Mouse (Mus musculus) gastrocnemius, adult 8-10 months (tissue): ENCODE measurements around the gene Vmac. TPM values are rescaled to one million over a fixed set of nuclear protein-coding genes. Genes with fewer than 3 reads are reported as not detected.

ENCODE experiments used
- DNase-seq, 2 experiments: peaks; one replicate each; pipeline ENCODE4 v3.0.0; 2022; ENCODE audit warnings: low spot score in 2 of 2
- total RNA-seq, 4 experiments: library from RNA; stranded (reverse); gene quantifications; 2 replicates each; pipeline ENCODE4 v1.2.4; 2022

Gene Vmac
- total RNA-seq, result 1 to 10 TPM; 1.8 to 3.1 (median 2.4) TPM

DNA sequence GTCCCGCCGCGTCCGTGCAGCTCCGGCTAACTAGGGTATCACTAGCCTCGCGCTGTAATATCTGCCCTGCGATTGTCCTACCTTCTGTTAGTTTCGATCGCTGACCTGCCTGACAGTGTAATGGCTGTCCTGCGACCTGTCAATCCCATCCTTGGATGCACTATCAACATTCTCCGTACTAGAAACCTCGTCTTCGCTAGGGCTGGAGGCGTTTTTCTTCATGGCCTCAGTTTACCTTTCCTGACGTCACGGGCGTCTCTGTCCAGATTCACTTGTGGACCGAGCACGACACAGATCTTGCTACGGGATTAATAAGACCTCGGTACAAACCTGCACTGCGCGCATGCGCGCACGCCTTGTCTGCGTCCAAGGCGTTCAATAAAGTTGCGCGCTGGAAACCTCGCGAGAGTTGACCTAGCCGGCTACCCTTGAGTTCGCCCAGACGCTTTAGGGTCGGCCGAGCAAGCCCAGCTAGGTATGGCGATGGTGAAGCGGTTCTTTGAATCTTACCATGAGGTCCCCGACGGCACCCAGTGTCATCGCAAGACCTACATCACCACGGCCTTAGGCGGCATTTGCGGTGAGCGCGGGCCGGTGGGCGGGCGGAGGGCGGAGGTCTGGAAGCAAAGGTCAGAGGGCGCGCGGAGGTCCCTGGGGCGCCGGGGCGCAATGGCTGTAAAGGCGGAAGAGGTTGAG is at the start of gene Vmac, which contains the start of gene Ndufa11:
TSS of gene Vmac (minus strand) at position 660 of the 696 bp plus-strand sequence.
TSS of gene Ndufa11 (plus strand) at position 405 of the 696 bp plus-strand sequence.
- DNase-seq, result peak; percentile 87 to 92

DNA sequence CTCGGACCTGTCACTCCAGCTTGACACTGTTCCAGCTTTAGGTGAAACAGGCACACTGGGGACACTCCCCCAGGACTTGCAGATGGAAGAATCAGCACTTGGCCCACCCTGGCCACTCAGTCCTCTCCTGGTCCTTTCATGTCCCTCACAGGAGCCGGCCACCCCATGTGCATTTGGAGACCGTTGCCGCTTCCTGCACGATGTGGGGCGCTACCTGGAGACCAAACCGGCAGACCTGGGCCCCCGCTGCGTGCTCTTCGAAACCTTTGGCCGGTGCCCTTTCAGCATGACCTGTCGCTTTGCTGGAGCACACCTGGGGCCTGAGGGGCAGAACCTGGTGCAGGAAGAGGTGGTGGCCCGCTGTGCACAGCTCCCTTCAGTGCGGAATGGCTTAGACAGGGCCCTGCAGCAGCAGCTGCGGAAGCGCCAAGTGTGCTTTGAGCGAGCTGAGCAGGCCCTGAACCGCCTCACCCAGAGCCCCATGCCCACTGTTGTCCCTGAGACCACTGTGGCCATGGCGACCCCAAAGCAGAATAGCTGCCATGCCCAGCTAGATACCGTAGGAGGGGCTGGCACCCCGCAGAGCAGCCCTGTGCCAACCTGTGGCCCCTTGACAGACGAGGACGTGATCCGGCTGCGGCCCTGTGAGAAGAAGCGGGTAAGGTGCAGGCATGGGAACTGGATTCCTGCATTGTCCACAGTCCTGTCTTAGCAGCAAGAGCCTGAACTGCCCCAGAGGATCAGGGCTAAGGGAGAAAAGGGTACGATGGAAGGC is 49.0 kb upstream of the Vmac start:
- no peak for DNase-seq

DNA sequence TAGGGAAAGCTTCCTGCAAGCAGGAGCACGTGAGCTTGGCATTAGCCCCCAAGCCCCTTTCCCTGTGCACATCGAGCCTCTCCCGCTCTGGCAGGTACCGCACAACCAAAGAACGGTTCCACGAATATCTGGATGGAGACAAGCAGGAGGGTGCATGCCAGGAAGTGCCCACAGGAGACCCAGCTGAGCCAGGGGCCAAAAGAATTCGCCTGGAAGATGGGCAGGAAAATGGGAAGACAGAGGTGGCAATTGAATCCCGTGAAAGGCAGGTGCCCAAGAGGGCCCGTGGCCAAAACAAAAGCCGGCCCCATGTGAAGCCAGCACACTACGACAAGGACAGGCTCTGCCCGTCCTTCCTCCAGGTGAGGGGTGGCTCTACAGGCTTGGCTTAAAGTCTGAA is 47.6 kb upstream of the Vmac start:
- DNase-seq, result no peak

DNA sequence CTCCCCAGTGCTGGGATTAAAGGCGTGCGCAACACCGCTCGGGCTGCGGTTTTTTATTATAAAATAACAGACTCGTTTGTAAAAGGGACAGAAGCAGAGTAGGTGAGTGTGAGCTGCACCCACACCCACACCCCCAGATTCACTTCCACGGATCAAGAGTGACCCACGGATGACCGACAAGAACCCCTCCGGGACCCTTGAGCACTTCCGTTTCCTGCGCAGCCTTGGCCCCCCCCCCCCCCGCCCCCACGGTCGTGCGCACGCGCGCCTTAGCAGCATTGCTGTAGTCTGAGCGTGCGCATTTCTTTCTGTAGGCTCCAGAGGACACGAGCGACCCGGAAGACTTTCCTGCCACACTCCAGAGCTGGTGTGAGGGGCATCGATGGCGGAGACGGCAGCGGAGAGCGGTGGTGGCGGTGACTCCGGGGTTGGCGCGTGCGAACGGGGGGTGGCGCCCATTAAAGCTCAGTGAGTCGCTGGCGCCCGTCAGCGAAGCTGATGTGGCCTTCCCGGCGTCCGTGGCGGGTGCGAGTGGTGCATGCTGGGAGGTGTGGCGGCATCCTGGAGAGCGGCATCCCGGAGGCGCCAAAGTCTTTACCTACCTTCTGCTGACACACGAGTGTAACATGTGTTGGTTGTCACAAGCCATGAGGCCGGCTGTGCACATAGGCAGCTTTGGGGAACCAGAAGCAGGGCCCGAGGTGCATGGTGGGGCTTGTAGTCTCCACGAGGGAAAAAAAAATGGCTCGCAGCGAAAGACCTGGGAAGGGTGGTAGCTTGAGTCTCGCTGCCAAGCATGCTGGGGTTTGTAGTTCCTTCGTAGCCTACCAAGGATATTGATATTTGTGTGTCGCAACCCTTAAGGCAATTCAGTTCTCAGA is 46.9 kb upstream of the Vmac start, which contains the start of gene Dus3l:
TSS of gene Dus3l (plus strand) at position 284 of the 881 bp plus-strand sequence.
- DNase-seq, result peak; percentile 88 to 89

DNA sequence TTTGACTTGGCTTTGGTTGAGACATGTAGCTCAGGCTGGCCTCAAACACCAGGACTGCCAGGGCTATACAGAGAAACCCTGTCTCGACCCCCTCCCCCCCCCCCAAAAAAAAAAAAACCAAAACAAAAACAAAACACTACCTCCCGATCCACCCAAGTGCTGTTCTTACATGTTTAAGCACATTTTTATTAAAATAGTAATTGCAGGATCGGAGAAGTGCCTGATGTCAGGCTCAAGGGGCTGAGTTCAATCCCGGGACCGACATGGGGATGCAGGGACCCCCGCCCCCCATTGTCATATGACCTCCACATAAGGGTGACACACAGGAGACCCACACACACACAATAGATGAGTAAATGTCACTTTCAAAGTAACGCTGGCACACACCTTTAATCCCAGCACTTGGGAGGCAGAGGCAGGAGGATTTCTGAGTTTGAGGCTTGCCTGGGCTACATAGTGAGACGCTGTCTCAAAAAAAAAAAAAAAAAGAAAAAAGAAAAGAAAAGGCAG is 46.0 kb upstream of the Vmac start:
- DNase-seq, result no peak

DNA sequence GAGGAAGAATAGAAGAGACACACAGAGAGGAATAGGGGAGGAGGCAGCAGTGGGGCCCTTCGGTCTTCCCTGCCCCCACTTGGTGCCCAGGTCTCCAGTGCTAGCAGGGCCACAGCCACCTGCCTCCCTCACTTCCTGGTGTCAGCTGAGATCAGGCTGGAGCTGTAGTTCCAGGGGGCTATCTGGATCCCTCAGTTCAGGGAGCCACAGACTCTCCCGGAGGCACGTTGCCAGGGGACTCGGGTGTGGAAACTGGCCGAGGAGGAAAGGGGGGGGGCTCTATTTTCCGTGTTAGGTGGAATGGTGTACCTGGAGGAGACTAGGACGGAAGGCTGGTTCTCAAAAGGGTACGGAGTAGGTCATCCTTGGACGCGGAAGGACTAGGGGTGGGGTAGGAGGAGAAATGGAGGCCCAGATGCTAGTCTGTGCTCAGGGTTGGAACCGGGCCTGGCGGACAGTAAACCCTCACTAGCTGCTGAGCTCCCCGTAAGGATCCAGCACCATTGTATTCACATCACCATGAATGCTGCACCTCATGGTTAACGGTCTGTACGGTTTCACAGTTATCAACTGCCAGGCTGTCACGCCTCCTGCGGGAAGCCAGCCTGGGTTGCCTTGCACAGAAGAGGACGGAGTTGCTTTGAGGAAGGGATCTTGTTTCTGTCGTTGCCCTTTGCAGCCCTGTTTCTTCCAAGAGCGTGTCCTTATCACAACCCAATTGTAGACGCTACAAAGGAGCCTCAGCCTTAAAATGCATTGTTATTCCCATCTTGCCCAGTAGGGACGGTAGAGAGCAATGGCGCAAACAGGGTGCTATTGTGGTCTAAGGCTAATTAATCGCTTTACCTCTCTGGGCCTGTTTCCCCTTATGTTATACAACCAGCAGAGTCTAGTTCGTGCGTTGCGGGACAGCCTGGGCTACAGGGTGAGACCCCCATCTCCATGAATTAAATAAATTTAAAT is 45.2 kb upstream of the Vmac start:
- DNase-seq, result no peak

DNA sequence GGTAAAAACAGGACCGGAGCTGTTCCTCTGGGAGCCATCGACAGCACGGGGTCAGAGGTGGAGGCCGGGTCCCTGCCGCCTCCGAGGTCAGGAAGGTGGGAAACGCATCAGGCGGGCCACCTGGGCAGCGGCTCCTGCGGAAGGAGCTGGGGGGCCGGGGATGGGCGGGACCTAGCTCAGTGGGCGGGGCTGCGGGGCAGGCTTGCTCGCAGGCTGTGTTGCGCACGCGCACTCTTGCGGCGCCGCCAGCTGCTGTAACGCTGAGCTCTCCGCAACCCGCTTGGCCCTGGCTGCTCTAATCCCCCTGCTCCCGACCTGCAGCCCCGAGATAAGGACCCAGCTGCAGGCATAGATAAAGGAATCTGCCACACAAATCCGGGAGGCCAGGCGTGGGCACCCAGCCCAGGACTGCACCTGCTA is 44.2 kb upstream of the Vmac start:
- peak; percentile 66 to 80 for DNase-seq

DNA sequence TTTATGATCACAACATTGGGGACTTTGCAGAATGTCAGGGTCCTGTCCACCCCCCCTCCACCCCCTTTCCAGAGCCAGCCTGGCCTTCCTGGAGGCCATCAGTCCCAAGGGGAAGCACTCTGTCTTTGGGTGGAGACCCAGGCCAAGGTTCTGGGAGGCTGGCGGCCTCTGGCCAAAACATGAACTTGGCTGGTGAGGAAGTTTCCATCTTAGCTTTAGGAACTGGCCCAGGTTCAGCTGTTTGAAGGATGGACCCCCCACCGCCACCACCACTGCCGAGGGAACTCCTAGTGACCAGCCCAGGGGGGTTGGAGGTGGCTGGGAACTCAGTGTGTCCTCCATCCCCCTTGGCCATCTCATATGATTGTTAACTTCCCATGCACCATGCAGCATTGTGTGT is 43.3 kb upstream of the Vmac start:
- no peak for DNase-seq

DNA sequence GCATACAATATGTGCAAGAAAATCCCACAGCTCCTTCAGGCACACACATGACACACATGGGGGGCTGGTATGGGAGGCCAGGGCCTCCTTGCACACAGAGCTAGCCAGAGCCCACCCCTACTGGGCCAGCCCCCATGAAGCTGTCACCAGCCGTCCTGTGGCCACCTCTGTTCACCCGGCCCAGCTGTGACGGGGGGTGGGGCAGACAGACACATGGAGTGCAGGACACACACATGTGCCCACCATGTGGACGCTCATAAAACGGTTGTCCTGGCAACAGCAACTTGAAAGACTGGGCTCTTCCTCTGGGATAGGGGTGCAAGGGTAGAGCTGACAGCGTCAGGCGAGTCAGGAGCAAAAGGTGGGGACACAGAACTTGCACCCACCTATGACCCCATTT is 41.4 kb upstream of the Vmac start:
- DNase-seq, result no peak

DNA sequence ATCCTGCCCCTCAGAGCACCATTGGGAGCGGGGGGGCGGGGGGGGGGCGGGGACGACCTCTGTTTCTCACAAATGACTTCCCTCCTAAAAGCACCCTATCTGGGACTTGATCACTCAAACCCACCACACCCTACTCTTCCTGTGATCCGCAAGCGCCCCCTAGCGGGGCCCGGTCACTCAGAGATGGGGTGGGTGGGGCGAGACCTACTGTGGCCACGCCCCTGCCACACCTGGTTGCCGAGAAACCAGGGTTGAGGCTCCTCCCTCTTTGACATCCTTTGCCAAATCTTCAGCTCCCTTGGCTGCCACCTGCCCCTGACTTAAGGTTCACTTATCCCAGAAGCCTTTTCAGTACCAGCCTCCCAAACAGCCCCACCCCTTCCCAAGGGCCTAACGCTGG is 40.3 kb upstream of the Vmac start:
- peak; percentile 71 to 81 for DNase-seq

DNA sequence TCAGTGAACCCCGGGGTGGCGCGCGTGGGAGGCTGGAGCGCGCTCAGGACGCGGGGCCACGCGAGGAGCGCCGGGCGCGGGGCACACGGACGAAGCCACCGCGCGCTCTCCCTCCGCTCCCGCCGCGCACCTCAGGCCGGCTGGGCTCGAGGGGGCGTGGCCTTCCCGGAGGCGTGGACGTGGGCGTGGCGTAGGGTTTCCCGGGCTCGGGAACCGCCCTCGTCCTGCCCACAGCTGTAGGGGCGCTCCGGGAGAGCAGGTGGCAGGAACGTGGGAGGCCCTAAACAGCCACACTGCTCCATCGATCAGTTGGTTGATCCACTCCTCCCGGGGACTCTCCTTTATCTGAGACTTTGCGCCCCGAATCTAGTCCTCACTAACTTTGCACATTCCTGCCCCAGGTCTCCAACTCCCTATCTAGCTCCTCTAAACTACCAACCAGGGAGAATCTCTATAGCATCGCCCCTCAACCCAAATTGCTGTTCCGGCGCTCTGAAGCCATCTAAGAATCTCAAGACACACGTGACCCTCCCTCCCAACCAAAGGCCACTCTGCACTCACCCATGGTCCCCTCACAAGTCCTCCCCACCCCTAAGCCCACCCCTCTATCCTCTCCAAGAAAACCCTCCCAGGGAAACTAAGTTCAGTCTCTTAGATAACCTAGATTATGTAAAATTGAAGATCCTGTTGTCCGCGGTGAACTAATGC is 39.7 kb upstream of the Vmac start, which contains the start of gene Nrtn:
TSS of gene Nrtn (minus strand) at position 115 of the 708 bp plus-strand sequence.
- peak; percentile 67 to 69 for DNase-seq

DNA sequence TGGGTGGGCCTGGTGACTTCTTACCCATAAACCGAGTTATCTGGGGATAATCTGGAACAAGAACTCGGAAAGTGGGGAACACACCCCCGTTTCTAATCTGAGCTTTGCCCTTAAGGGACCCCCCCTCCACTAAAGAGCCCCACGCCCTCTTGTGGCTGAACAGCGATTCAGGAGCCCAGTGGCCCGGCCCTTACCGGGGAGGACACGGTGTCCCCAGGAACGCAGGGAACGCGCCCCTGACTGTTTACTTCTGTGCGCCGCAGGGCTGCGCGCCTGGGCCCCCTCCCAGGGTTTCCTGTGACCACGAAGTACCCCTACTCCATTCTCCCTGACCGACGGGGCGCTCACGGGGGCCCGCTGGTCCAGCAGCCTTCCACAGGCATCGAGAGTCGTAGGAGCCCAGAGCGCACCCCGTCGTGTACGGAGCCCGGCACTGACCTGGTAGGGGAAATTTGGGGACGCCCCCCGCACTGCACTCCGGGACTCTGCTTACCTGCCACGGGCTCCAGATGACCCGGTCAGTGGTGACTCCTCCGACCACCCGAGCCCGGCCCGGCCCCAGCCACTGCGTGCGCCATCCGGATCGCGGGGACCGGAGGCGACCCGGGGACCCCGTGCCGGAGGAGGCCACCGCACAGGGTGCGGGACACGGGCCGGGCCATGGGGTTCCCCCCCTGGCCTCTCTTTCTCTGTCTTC is 39.0 kb upstream of the Vmac start:
- DNase-seq, result no peak

DNA sequence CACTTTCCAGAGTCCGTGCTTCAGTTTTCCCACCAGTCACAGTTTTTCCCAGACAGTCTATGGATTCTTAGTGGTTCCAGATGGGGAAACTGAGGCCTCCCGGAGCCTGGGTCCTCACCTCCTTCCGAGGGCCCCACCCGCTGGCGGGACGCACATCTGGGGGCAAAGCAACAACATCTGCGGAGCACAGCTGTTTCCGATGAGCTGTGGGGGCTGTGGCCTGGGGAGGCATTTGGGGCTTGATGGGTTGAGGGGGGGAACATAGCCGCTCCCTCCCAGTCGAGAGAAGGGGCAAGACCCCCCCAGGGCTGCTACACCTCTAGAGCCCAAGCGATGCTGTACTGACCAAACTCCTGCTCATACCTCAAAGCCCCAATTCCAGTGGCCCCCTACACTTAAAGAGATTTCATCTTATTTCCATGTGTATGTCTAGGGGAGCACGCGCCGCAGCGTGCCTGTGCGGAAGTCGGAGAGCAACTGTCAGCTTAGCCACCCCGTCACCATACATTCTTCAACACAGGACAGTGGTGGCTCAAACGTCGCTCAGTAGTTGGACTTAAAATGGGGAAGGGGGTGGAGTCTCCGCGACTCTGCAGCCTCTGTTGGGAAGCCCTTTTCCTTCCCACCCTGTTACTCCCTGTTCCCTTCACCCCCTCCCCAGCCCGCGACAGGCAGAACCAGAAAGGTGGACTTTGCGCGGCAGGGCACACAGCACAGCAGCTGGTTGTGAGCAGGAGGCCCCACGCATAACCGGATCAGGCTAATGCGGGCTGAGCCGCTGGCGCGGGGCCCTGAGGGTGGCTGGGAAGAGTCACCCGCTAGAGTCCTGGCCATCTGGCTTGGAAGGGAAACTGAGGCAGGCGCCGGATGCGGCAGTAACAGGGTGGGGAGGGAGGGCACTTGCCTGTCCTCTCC is 36.7 kb upstream of the Vmac start:
- DNase-seq, result no peak

DNA sequence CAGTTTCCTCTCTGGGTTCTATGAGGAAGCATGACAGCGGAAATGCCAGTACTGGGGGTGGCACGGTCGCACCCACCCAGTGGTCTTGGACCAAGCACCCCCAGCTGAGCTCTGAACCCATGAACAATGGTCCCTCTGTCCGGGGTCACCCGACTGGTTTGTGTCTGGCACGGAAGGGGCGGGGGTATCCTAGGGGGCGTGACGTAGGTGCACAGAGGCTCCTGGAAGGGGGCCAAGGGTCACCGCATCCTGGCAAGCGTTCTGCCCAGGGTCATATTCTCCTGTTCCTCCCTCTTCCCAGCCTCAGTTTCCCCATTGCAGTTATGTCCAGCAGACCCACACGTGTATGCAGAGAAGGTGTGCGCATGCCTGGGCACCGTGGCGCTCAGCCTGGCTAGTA is 35.6 kb upstream of the Vmac start:
- no peak for DNase-seq

DNA sequence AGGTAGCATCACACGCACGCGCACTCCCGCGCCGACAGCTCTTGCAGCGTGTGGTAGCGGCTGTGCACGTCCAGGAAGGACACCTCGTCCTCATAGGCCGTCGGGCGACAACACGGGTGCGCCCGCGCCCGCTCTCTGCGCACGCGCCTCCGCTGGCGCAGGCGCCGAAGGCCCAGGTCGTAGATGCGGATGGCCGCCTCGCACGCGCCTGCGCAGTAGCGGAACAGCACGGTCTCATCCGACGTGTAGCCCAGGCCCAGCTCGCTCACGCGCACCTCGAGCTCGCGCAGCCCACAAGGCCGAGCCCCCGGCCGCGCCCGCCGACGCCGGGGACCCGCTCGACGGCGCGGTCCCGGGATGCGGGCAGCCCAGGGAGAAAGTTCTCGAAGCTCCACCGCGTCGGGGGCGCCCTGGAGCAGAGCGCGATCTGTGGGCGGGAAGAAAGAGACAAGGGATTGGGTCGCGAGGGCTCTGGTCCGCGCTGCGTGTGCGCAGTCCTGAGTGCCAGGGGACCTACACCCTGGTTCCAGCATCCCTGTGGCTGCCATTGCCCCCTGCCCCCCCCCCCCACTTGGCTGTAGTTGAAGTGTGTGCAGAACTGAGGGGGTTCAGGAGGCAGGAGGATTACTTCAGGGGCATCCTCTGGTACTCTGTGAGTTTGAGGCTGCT is 33.7 kb upstream of the Vmac start:
- no peak for DNase-seq

DNA sequence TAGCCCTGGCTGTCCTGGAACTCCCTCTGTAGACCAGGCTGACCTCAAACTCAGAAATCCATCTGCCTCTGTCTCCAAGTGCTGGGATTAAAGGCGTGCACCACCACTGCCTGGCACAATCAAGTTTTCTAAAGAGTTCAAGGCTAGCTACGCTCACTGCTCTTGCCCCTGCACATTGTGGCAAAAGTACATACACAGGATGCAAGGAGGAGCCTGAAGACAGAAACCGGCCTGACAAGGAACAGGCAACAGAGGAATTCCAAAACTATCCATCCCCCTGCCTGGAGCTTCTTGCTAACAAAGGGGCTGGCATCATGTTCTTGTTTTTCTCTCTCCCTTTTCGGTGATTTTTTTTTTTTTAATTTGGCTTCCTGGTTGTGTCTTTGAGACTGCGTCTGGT is 26.4 kb upstream of the Vmac start:
- no peak for DNase-seq

DNA sequence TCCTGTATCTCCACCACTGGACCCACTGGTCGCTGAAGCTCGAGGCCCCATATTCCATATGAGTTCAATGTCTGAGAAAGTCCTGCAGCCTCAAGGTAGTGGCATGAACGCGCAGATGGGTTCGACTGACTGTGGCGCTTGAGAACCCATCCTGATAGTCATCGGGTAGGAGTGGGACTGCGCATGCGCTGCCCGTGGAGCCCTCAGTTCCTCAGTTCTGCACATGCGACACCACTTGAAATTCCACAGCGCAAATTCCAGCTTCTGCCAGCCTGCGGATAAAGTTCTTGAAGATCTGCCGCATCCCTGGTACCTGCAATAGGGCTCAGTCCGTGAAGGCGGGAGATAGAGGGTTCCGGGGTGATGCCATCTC is 23.0 kb upstream of the Vmac start:
- DNase-seq, result no peak
